Mouse (Mus musculus): ENCODE data around the gene Fchsd2.

DNA sequence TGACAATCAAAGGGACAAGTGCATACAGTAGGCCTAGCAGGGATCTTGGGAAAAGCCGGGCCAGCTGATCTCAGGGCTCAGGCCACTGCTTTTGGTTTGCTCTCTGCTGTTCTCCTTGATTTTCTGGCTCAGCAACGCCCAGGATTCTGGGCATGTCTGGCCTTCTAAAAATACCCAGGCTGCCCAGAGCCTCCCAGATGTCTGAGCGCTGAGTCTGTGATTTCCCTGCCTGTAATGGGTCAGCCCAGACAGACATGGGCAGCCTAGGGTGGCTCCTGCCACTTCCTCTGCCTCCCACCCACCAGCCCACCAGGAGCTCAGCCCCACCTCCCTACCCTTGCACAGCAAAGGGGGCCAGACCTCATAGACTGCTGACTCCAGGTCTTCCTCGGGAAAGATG, 4.0 kb upstream of the Fchsd2 start:
- no peak for TF ChIP-seq GATA1 (IDR thresholded peaks at IDR 0.05; ENCODE audit: borderline replicate concordance, low read length)
- TF ChIP-seq FLI1 (IDR thresholded peaks at IDR 0.05; ENCODE audit: low read length): no peak
